Mouse (Mus musculus): ENCODE measurements around the gene Lrrc4c. TPM values are rescaled to one million over a fixed set of nuclear protein-coding genes. Genes with fewer than 3 reads are reported as not detected.

The Lrrc4c gene
- total RNA-seq, 1 experiment: 0.09 TPM

GRCm38 (mm10) chr2:96707772-96708350 is 389.9 kb downstream of the Lrrc4c start:
- Histone ChIP-seq H3K9ac (ENCODE audit: insufficient read depth, low read depth, low read length, poor library complexity, severe bottlenecking) (no peak overlapping the region), H3K9me3 (ENCODE audit: control insufficient read depth, insufficient read depth, low read depth, low read length) (no peaks in the 10 kb centered on the region), H3K36me3 (ENCODE audit: control insufficient read depth, insufficient read depth, low read length, poor library complexity, severe bottlenecking) (no peaks in the 10 kb centered on the region), H3K4me3 (ENCODE audit: insufficient read depth in 1 of 2, low read depth in 1 of 2, low read length in 2 of 2, poor library complexity in 1 of 2, severe bottlenecking in 1 of 2) (no peak overlapping the region), H3K27ac (ENCODE audit: insufficient read depth, low read depth, low read length, poor library complexity, severe bottlenecking) (no peak overlapping the region), H3K4me1 (ENCODE audit: control insufficient read depth in 2 of 2, insufficient read depth in 2 of 2, low read length in 2 of 2, poor library complexity in 1 of 2) (no peaks in the 10 kb centered on the region)
- no peak for DNase-seq (ENCODE audit: low read depth, low spot score)
- TF ChIP-seq CHD2 (IDR thresholded peaks at IDR 0.05; ENCODE audit: low read depth, low read length) (no peak), ZC3H11A (IDR thresholded peaks at IDR 0.05; ENCODE audit: borderline replicate concordance, low read depth, low read length) (no peak), MAFK (IDR thresholded peaks at IDR 0.05; ENCODE audit: insufficient read depth, low read depth, low read length) (no peak), ZNF384 (IDR thresholded peaks at IDR 0.05; ENCODE audit: low read depth, low read length) (no peak), HCFC1 (IDR thresholded peaks at IDR 0.05; ENCODE audit: borderline replicate concordance, insufficient read depth, low read length) (no peak)
- in situ Hi-C loops (cut with MboI; ENCODE audit: low sequenced_read_pairs in 2 of 2, unreplicated experiment in 2 of 2): no loop called here

GRCm38 (mm10) chr2:96714561-96714960 is 396.6 kb downstream of the Lrrc4c start:
- in situ Hi-C loops (cut with MboI; ENCODE audit: low sequenced_read_pairs in 2 of 2, unreplicated experiment in 2 of 2): no loop called here
- H3K36me3 ChIP-seq (ENCODE audit: control insufficient read depth, insufficient read depth, low read length, poor library complexity, severe bottlenecking): no peaks in the 10 kb centered on the region
- H3K27ac ChIP-seq (ENCODE audit: insufficient read depth, low read depth, low read length, poor library complexity, severe bottlenecking): no peak overlapping the region
- TF ChIP-seq CHD2 (IDR thresholded peaks at IDR 0.05; ENCODE audit: low read depth, low read length) (no peak), ZC3H11A (IDR thresholded peaks at IDR 0.05; ENCODE audit: borderline replicate concordance, low read depth, low read length) (no peak), ZNF384 (IDR thresholded peaks at IDR 0.05; ENCODE audit: low read depth, low read length) (no peak), MAFK (IDR thresholded peaks at IDR 0.05; ENCODE audit: insufficient read depth, low read depth, low read length) (no peak), HCFC1 (IDR thresholded peaks at IDR 0.05; ENCODE audit: borderline replicate concordance, insufficient read depth, low read length) (no peak)
- H3K9ac ChIP-seq (ENCODE audit: insufficient read depth, low read depth, low read length, poor library complexity, severe bottlenecking): no peak overlapping the region
- DNase-seq (ENCODE audit: low read depth, low spot score): no peak
- H3K9me3 ChIP-seq (ENCODE audit: control insufficient read depth, insufficient read depth, low read depth, low read length): no peaks in the 10 kb centered on the region
- H3K4me1 ChIP-seq (ENCODE audit: control insufficient read depth in 2 of 2, insufficient read depth in 2 of 2, low read length in 2 of 2, poor library complexity in 1 of 2): no peaks in the 10 kb centered on the region
- no peak overlapping the region for H3K4me3 ChIP-seq (ENCODE audit: insufficient read depth in 1 of 2, low read depth in 1 of 2, low read length in 2 of 2, poor library complexity in 1 of 2, severe bottlenecking in 1 of 2)

GRCm38 (mm10) chr2:96717353-96717752 is 399.4 kb downstream of the Lrrc4c start:
- Histone ChIP-seq H3K27ac (ENCODE audit: insufficient read depth, low read depth, low read length, poor library complexity, severe bottlenecking) (no peak overlapping the region), H3K36me3 (ENCODE audit: control insufficient read depth, insufficient read depth, low read length, poor library complexity, severe bottlenecking) (no peaks in the 10 kb centered on the region), H3K9ac (ENCODE audit: insufficient read depth, low read depth, low read length, poor library complexity, severe bottlenecking) (no peak overlapping the region), H3K9me3 (ENCODE audit: control insufficient read depth, insufficient read depth, low read depth, low read length) (no peaks in the 10 kb centered on the region), H3K4me3 (ENCODE audit: insufficient read depth in 1 of 2, low read depth in 1 of 2, low read length in 2 of 2, poor library complexity in 1 of 2, severe bottlenecking in 1 of 2) (no peak overlapping the region), H3K4me1 (ENCODE audit: control insufficient read depth in 2 of 2, insufficient read depth in 2 of 2, low read length in 2 of 2, poor library complexity in 1 of 2) (no peaks in the 10 kb centered on the region)
- DNase-seq (ENCODE audit: low read depth, low spot score): no peak
- in situ Hi-C loops (cut with MboI; ENCODE audit: low sequenced_read_pairs in 2 of 2, unreplicated experiment in 2 of 2): no loop called here
- TF ChIP-seq ZC3H11A (IDR thresholded peaks at IDR 0.05; ENCODE audit: borderline replicate concordance, low read depth, low read length): no peak
- TF ChIP-seq HCFC1 (IDR thresholded peaks at IDR 0.05; ENCODE audit: borderline replicate concordance, insufficient read depth, low read length): no peak
- no peak for TF ChIP-seq CHD2 (IDR thresholded peaks at IDR 0.05; ENCODE audit: low read depth, low read length)
- no peak for TF ChIP-seq ZNF384 (IDR thresholded peaks at IDR 0.05; ENCODE audit: low read depth, low read length)
- no peak for TF ChIP-seq MAFK (IDR thresholded peaks at IDR 0.05; ENCODE audit: insufficient read depth, low read depth, low read length)

- H3K36me3 ChIP-seq (ENCODE audit: control insufficient read depth, insufficient read depth, low read length, poor library complexity, severe bottlenecking): no peaks in the 10 kb centered on the region
- no peaks in the 10 kb centered on the region for H3K9me3 ChIP-seq (ENCODE audit: control insufficient read depth, insufficient read depth, low read depth, low read length)
- in situ Hi-C loops (cut with MboI; ENCODE audit: low sequenced_read_pairs in 2 of 2, unreplicated experiment in 2 of 2): no loop called here
- H3K9ac ChIP-seq (ENCODE audit: insufficient read depth, low read depth, low read length, poor library complexity, severe bottlenecking): no peak overlapping the region
- no peak overlapping the region for H3K4me3 ChIP-seq (ENCODE audit: insufficient read depth in 1 of 2, low read depth in 1 of 2, low read length in 2 of 2, poor library complexity in 1 of 2, severe bottlenecking in 1 of 2)
- DNase-seq (ENCODE audit: low read depth, low spot score): no peak
- no peak overlapping the region for H3K27ac ChIP-seq (ENCODE audit: insufficient read depth, low read depth, low read length, poor library complexity, severe bottlenecking)
- H3K4me1 ChIP-seq (ENCODE audit: control insufficient read depth in 2 of 2, insufficient read depth in 2 of 2, low read length in 2 of 2, poor library complexity in 1 of 2): no peaks in the 10 kb centered on the region
- TF ChIP-seq MAFK (IDR thresholded peaks at IDR 0.05; ENCODE audit: insufficient read depth, low read depth, low read length) (no peak), ZC3H11A (IDR thresholded peaks at IDR 0.05; ENCODE audit: borderline replicate concordance, low read depth, low read length) (no peak), HCFC1 (IDR thresholded peaks at IDR 0.05; ENCODE audit: borderline replicate concordance, insufficient read depth, low read length) (no peak), CHD2 (IDR thresholded peaks at IDR 0.05; ENCODE audit: low read depth, low read length) (no peak), ZNF384 (IDR thresholded peaks at IDR 0.05; ENCODE audit: low read depth, low read length) (no peak)
Measured at GRCm38 (mm10) chr2:96723395-96723794, 405.4 kb downstream of the Lrrc4c start.

All from ES-E14 (cell line).